Mouse (Mus musculus): Measurements from ENCODE around the gene Efna2.

DNA sequence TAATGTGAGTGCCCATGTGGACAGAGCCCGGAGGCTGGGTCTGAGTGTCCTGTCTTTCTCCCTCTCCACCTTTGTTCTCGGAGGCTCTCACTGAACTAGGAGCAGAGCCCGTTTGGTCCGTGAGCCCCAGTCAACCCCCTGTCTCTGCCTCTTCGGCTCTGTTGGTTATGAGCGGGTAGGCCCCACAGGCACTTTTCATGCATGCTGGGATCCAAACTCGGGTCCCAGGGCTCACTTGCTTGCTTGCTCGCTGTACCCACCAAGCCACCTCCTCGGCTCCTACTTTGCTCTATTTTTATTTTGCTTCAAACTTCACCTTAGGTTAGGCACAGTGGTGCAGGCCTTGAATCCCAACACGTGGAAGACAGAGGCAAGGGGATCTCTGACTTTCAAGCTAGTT is 8.5 kb downstream of the Efna2 start:
- TF ChIP-seq POLR2A (IDR thresholded peaks at IDR 0.05; ENCODE audit: extremely low read depth, insufficient read depth, low read length) (no peak), CTCF (IDR thresholded peaks at IDR 0.05; ENCODE audit: extremely low read depth, insufficient read depth, low read length) (no peak)
